Mouse (Mus musculus) cerebellum, adult 2 months (tissue): ENCODE results near the gene Mob1b.
A peak's percentile ranks its signal among the peaks of the same experiment; 100 is the strongest.

Experiments
- CTCF ChIP-seq: fragments of 200-500 bp; IDR thresholded peaks from 2 replicates; pipeline ENCODE4 v1.5.1; 2011; ENCODE audit warnings: low read depth, mild to moderate bottlenecking, control low read depth, low read length, moderate library complexity, borderline replicate concordance; ENCODE audit not compliant: insufficient read depth
- POLR2A ChIP-seq: fragments of 200-500 bp; IDR thresholded peaks from 2 replicates; pipeline ENCODE4 v1.6.1; 2011; ENCODE audit warnings: low read length, control low read depth, borderline replicate concordance; ENCODE audit not compliant: insufficient read depth

- TF ChIP-seq POLR2A (no peak), CTCF (peak; percentile 92)
Measured at GRCm38 (mm10) chr5:88791256-88792245, 70.9 kb downstream of the Mob1b start.
